8 mouse cellular contexts compared by ENCODE assay signal in the genomic region with DNA sequence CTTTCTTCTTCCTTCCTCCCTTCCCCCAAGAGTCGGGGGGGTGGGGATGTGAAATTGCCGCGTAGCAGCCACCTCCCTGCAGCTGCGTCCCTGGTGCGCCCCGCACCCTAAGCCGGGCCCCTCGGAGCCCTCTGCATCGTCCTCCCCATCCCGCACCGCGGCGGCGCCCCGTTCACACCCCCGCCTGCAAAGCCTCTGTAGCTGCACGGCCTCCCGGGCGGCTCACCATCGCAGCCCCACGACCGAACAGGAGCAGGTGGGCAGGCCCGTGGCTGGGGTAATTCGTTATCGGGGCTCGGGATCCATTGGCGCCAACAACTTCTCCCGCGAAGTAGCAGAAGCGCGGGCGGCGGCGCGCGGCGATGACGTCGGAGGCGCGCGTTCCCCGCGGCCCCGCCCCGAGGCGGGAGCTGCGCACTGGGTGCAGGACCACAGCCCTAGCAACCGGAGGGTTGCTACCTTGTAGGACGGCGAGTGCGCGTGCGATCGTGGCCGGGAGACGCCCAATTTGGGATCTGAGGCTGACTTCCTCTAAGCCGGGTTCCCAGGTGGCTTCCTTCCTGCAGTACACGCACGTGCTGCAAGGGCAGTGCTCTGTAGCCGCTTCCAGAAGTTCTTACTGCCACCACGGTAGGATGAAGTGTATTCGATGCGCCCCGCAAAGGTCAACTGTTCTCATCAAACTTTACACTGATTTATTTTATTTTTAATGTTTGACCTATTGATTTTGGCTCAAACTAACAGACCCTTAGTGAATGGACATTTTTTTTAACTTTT. TPM values are rescaled to one million over a fixed set of nuclear protein-coding genes. Genes with fewer than 3 reads are reported as not detected.
DNase-seq lines count a peak whose midpoint lies in the region; ATAC-seq and TF ChIP-seq lines count a peak whose summit lies in the region.

A gene (minus strand): TSS at position 373 of the 777 bp plus-strand sequence.

- H3K27ac ChIP-seq in cortical plate, adult 2 months (ENCODE audit: insufficient read depth, low read length), result no peak within 1 kb of the TSS

- H3K4me1 ChIP-seq in cortical plate, adult 2 months (ENCODE audit: control insufficient read depth, insufficient read depth, low read length), result no peaks in the 10 kb centered on the region
- H3K4me1 ChIP-seq in megakaryocyte, embryonic 14.5 days, result peaks cover 28% of the 10 kb centered on the region

- peak; percentile 94 for ATAC-seq in activated CD4-positive, CD25-positive, alpha-beta regulatory T cell, adult 4 months

- TF ChIP-seq CTCF in cortical plate, adult 2 months (IDR thresholded peaks at IDR 0.05; ENCODE audit: extremely low read depth, insufficient read depth, low read length), result no peak

- H3K27me3 ChIP-seq in megakaryocyte, embryonic 14.5 days (replicated peaks), result no peaks in the 10 kb centered on the region

- peak; percentile 74; the same call in 1 of the 2 replicates for TF ChIP-seq POLR2A in cortical plate, adult 2 months (IDR thresholded peaks at IDR 0.05; ENCODE audit: extremely low read depth, insufficient read depth, low read length)

- DNase-seq in gastrocnemius, adult 8-10 months (ENCODE audit: low spot score in 2 of 2), result peak; percentile 72 to 77
- DNase-seq in hindlimb bud, embryonic 11.5 days (ENCODE audit: extremely low spot score, low read depth, low spot score), result peak; percentile 75
- DNase-seq in left cerebral cortex, adult 8-10 months (ENCODE audit: low spot score in 2 of 2), result peak; percentile 82 to 88
- DNase-seq in right cerebral cortex, postnatal 10 days (ENCODE audit: low spot score in 2 of 2), result peak; percentile 92 to 94
- DNase-seq in urinary bladder, postnatal 25 days (ENCODE audit: low spot score), result peak; percentile 85

- H3K4me3 ChIP-seq in cortical plate, adult 2 months (ENCODE audit: insufficient read depth, low read length), result peak within 1 kb of the TSS; percentile 53
- H3K4me3 ChIP-seq in megakaryocyte, embryonic 14.5 days (replicated peaks), result peak within 1 kb of the TSS; percentile 98

- peaks cover 21% of the 10 kb centered on the region for H3K36me3 ChIP-seq in megakaryocyte, embryonic 14.5 days (replicated peaks; ENCODE audit: low read length)

- no peaks in the 10 kb centered on the region for H3K9me3 ChIP-seq in megakaryocyte, embryonic 14.5 days

RNA-seq across cellular contexts. Expression of the gene that starts here (rescaled TPM):
- polyA plus RNA-seq in activated CD4-positive, CD25-positive, alpha-beta regulatory T cell, adult 4 months (2017; shearing (Covaris generic)), result 10 to 100 TPM; 66.0 to 68.8 TPM
- 26.2 TPM in 2 replicates for polyA plus RNA-seq in cortical plate, adult 2 months (2012; rRNA removed)
- 10 to 100 TPM; 23.6 to 32.0 (median 28.3) TPM for total RNA-seq in gastrocnemius, adult 8-10 months (2022)
- 10 to 100 TPM; 28.0 to 34.6 (median 33.8) TPM for total RNA-seq in left cerebral cortex, adult 8-10 months (2022)
- 2.0 TPM in 1 of 2 replicates, not detected in the other for polyA plus RNA-seq in megakaryocyte, embryonic 14.5 days (2012; ENCODE audit: insufficient read depth, low replicate concordance)
